Mouse (Mus musculus): ENCODE data around the gene Wasf2.
"Not testable (repeated sequence)": the region's sequence is repeated elsewhere in the genome, so short reads cannot be mapped to it uniquely, and the experiment has no call there.

Gene Wasf2

GRCm38 (mm10) chr4:133095734-133096065 is 34.6 kb upstream of the Wasf2 start:
- CTCF ChIA-PET = interaction anchor here (0.6 kb wide), 1 partner anchor 21 kb away, joined by 3 read pairs; no protein-coding TSS in a partner anchor

DNA sequence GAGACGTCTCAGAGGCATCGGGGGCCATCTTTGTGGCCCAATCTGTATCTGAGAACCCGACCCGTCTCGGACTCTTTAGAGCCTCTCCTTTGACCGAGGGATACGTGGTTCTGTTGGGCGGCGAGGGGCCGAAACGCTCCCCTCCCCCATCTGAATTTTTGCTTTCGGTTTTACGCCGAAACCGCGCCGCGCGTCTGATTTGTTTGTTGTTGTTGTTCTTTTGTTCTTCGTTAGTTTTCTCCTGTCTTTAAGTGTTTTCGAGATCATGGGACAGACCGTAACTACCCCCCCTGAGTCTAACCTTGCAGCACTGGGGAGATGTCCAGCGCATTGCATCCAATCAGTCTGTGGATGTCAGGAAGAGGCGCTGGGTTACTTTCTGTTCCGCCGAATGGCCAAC is 33.6 kb upstream of the Wasf2 start:
- CTCF ChIA-PET = not testable (repeated sequence)

DNA sequence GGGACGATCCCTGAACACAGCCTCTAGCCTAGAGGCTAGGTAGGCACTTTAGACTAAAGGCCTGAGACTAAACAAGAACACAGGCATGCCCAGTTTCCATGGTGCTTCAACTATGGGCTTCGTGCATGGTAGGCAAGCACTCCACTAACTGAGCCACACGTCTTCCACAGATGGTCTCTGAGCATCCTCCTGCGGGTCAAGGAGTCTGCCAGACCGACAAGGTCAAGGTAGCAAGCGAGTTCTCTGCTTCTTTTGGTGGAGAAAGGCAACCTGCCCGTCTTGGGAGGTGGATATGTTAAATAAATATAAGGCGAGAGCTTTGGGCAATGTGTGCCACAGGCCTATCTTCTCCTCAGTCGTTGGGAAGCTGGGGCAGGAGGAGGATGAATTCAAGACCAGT is 28.6 kb upstream of the Wasf2 start:
- CTCF ChIA-PET = interaction anchor here (0.6 kb wide), 1 partner anchor 355 kb away, joined by 3 read pairs; no protein-coding TSS in a partner anchor

DNA sequence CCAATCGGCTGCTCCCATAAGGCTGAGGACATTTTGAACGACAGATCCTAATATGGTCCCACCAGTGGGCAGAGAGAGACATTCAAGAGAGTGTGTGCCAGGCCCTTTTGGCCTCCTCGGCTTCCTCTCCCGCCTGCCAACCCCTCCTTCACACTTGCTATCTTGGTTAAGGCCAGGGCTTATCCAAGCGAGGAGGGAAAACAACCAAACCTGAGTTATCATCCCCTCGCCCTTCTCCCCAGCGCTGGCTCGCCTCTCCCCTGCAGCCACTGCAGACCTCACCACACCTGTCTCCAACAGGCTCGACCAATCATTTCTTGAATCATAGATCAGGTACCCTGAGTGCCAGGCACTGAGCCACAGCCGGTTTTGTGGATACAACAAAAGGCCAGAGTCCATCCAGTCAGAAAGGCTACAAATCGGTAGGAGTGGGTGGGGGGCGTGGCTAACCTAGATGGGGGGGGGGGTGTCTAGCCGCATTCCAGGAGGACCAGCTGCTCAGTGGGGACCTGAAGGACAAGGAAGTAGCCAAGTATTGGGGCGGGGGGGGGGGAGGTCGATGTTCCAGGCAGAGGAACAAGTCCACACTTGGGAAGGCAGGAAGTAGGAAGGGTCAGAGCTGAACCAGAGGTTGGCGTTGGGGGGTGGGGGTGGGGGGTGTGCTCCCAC is 26.6 kb upstream of the Wasf2 start:
- CTCF ChIA-PET = no interaction called here

GRCm38 (mm10) chr4:133104194-133104569 is 26.1 kb upstream of the Wasf2 start:
- CTCF ChIA-PET = no interaction called here

- CTCF ChIA-PET = no interaction called here
Measured at GRCm38 (mm10) chr4:133106691-133107090, 23.6 kb upstream of the Wasf2 start.

- CTCF ChIA-PET = no interaction called here
Measured at GRCm38 (mm10) chr4:133107788-133108281, 22.5 kb upstream of the Wasf2 start.

- CTCF ChIA-PET = interaction anchor here (0.5 to 0.6 kb wide), 2 partner anchors 75 to 81 kb away, joined by 3 to 6 read pairs; no protein-coding TSS in a partner anchor
Measured at GRCm38 (mm10) chr4:133108481-133109334, 21.6 kb upstream of the Wasf2 start.

GRCm38 (mm10) chr4:133109335-133109801 is 20.9 kb upstream of the Wasf2 start:
- CTCF ChIA-PET = interaction anchor here (0.6 kb wide), 1 partner anchor 75 kb away, joined by 6 read pairs; no protein-coding TSS in a partner anchor

DNA sequence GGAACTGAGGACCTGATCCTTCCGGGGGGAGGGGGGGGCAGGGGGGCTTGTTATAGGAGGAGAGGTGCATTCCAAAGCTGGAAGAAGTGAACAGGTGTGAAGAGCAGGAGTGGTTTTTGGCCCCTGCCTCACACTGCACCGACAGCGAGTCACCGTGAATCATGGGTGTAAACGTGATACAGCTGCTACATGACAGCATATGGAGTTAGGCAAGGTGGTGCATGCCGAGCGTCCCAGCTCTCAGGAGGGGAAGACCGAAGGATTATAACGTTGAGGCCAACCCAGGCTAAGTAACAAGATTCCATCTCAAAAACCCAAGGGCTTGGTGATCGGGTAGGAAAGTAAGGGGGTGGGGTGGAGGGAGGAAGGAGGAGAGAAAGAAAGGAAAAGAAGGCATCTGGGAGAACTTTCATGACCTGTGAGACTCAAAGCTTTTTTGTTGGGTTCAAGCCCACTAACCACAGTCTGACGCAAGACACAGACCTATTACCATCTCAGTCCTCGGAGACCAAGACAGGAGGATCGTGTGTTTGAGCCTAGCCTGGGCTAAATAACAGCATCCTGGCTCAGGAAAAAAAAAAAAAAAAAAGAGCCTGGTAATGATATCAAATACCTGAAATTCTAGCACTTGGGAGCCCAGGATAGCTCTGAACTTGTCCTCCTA is 18.0 kb upstream of the Wasf2 start:
- CTCF ChIA-PET = interaction anchor here (0.6 to 0.7 kb wide), 2 partner anchors 102 to 165 kb away, joined by 3 to 5 read pairs; partner anchors contain the start of gene Tmem222

GRCm38 (mm10) chr4:133113351-133113882 is 16.9 kb upstream of the Wasf2 start:
- CTCF ChIA-PET = no interaction called here

DNA sequence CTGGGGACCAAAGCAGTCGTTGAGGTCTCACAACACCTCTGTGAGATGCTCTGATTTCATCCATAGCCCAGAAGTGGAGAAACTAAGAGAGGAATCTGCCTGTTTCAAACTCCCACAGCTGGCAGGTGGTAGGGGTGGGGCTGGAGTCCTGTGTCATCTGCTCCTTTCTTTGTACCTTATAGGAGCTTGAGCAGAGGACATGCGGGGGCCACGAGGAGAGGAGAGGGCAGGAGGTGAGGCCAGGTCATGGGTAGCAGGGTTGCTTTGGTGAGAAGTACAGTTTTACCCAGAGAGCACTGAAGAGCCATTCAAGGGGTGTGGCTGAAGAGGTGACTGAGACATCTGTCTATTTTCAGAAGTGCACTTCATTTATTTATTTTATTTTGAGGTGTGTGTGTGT is 15.5 kb upstream of the Wasf2 start:
- CTCF ChIA-PET = no interaction called here

DNA sequence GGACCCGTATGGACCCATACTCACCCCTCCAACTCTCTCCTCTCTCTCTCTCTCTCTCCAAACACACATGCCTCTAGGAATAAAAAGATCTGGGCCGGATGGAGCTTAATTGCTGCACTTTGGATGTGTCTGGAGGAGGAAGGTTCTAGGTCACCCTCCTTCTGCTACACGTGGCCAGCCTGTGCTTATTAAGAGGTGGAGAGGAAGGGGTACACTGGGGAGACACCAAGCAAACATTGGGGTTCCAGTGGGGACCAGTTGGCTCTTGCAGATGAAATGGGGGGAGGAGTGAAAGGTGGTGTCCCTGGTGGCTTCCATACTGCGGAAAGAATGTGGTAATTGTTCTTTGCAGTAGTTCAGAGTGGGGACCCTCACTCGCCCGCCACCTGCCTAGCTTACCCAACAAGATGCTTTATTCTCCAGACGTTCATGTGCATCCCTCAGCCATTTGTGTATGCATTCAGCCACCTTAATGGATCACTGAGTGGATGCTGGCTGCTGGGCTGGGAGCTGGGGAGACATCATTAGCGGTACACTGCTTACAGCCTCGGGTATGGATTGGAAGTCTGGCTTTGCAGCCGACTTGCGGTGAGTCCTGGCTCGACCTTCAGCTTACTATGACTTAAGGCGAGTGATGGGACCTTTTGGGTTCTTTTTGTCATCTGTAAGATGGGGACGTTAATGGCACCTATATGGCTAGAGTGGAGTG is 14.4 kb upstream of the Wasf2 start:
- CTCF ChIA-PET = interaction anchor here (0.6 to 0.7 kb wide), 3 partner anchors 20 to 1042 kb away, joined by 3 read pairs; no protein-coding TSS in a partner anchor

DNA sequence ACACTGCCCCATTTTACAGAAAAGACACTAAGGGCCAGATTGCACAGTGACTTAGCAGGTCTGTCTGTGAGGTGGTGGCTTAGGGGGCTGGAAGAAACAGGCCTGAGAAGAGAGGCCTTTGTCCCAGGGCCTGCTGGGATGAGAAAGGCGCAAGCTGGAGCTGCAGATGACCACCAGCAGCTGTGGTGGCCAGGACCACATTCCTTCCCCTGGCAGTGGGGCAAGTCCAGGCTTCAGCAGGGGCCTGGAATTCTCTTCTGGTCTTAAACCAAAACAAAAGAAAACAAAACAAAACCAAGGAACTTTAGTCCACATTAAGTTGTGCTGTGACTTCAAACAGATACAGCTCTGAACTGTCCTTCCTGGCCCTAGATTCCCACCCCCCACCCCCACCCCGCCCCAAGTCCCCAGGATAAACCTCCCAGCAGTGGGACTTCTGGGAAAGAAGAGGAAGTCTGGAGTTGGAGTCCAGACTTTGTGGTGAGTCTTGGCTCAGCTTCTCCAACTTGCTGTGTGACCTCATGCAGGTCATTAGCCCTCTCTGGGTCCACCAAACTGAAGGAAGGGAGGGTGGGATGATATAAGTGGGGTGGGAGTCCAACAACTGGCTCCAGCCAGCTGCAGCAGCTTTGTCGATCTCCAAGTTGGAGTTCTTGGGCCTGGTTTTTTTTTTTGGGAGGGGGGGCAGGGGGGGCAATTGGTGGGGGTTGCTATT is 13.4 kb upstream of the Wasf2 start:
- CTCF ChIA-PET = interaction anchor here (0.6 kb wide), 1 partner anchor 21 kb away, joined by 3 read pairs; no protein-coding TSS in a partner anchor

- CTCF ChIA-PET = no interaction called here
Measured at GRCm38 (mm10) chr4:133117556-133118411, 12.5 kb upstream of the Wasf2 start.

DNA sequence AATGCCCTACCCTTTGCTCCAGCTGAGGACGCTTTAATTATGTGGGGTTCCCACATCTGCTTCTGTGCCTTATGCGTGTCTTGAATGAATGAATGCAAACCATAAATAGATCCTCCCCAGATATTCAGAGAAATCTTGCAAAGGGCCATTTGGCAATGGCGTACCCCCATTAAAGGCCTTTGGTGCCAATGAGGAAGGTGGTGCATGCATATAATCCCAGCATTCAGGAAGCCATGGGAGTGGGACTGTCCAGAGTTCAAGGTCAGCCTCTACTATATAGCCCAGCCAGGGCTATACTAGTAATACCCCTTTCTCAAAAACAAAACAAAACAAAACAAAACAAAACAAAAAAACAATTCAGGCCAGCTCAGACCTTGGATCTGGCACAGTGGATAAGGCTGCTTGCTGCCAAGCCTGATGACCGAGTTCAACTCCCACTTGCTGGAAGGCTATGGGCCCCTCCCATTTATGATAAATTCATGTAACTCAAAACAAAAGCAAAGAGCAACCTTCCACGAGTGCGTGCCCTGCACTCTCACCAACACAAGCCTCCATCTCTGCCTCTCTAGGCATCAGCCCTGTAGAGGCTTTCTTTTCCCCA is 11.4 kb upstream of the Wasf2 start:
- CTCF ChIA-PET = no interaction called here

GRCm38 (mm10) chr4:133119579-133119978 is 10.7 kb upstream of the Wasf2 start:
- CTCF ChIA-PET = no interaction called here

DNA sequence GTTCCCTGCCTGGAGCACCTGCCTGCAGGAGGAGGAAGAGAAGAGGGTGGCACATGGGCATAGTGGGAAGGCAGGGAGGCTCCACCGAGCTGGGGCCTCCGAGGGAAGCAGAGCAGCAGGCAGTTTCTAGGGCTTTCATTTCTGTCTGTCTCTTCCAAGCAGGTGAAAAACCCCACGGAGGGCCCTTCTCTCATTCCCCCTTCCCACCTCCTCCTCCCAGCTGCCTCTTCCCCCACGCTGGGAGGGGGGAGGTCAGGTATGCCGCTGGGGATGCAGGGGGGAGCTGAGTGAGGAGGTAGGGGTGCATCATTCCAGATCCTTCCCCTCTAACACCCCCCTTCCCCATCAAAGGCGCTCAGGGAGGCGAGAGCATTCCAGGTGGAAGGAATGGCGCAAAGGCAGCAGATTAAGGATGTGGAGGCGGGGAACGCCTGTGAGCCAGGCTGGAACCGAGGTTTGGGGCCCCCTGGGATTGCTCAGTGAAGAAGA is 9.4 kb upstream of the Wasf2 start:
- CTCF ChIA-PET = no interaction called here

- CTCF ChIA-PET = no interaction called here
Measured at GRCm38 (mm10) chr4:133121416-133121815, 8.9 kb upstream of the Wasf2 start.

All from spleen, embryonic (tissue).